Mouse (Mus musculus): ENCODE data around the gene Iqschfp. TPM values are rescaled to one million over a fixed set of nuclear protein-coding genes. Genes with fewer than 3 reads are reported as not detected.

The Iqschfp gene
- polyA plus RNA-seq, 1 experiment from 2014 or later = not detected

DNA sequence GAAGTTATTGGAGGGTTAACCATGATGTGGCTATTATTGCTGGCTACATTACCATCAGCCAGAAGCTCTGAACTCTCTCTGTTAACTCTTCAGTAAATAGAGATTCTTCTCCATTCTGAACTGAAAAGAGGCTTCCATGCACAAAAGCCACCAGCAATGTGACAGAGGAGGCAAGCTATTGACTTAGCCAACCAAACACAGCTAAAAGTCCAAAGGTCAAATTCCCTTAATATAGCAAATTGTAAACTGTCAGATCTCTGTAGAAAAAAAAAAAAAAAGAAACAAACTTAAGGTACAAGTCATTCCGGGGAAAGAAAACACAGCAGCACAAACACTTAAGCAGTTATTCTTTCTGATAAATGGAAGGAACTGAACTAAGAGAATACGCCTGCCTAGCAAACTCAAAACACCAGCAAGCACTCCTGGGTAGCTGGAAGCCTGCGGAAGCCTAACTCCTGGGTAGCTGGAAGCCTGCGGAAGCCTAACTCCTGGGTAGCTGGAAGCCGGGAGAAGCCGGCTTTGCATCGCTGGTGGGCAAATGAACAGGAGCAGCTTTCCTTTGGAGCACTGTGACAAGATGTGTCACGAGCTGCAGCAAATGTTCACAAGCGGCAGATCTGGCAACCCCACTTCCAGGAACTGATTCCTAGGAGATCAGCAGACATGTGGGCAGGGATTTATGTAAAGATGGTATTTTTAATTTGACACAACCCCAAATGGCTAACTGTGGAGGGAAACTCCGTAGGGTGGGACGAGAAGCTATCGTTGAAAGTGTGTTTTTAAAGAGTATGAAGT, 701.2 kb downstream of the Iqschfp start:
- DNase-seq (ENCODE audit: low spot score) = no peak

- DNase-seq (ENCODE audit: low spot score) = no peak
These were observed 703.4 kb downstream of the Iqschfp start for GRCm38 (mm10) chr3:68595316-68595925.

DNA sequence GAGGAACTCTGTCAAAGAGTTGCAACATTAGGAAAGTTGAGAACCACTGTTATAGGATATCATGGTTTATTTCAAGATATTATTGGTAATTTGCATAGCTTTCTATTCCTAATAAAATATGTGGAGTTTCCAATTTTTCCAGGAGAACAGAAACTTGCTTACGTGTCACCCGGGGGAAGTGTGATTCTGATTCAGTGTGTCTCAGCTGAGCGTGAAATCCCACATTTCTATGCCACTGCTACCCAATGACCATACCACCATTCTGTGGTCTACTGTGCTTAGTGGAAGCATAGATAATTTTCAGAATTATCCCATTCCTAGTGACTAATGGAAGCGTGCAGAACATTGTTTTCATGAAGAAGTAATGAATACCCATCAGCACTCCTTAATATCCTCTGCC, 704.9 kb downstream of the Iqschfp start:
- no peak for DNase-seq (ENCODE audit: low spot score)

GRCm38 (mm10) chr3:68602891-68603290, 710.9 kb downstream of the Iqschfp start:
- DNase-seq (ENCODE audit: low spot score) = no peak

DNA sequence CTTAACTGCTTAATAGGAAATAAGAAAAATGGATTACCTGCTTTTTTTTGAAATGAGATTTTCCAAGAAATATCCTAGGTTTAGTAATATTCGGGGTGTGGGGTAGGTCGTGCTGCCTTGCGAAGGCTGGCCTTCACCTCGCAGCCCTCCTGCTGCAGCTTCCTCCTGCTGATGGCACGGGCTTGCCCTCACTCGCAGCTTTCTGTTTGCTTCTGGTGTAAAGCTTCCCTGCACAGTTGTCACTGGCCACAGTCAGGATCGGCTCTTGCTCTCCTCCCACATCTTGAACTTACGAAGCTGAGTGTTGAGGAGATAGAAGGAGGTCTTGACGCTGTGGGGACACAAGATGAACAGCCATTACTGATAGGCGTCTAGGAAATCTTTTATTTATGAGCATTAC, 712.4 kb downstream of the Iqschfp start:
- DNase-seq (ENCODE audit: low spot score) = no peak

- no peak for DNase-seq (ENCODE audit: low spot score)
These were observed 712.9 kb downstream of the Iqschfp start for GRCm38 (mm10) chr3:68604962-68605361.

DNA sequence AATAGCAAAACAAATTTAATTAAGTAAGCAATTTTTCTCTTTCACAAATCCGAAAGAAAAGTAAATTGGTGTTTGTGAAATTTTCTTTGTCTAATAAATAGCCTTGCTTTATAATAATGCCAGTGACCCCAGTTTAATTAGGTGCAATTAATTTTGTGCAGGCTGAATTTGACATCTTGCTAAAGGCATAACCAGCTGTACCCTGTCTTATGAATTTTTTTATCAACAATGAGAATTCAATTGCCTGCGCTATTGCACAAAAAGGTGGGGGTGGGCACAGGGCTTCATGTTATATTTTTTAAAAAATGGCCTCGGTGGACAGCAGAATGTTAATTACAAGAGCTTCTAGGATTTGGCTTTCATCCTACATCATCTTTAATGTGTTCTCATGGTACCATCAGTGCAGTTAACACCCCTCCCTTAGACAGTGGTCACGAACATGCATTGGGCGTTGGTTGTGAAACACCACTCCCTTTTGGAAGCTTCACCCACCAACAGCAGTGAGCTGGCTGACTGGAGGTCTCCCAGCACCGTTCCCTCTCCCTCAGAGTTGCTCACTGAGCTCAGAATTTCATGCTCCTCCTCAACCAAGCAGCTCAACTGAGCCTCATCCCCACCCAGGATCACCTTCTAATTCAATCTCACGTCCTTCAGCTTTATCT, 714.0 kb downstream of the Iqschfp start:
- DNase-seq (ENCODE audit: low spot score) = no peak

- DNase-seq (ENCODE audit: low spot score) = no peak
These were observed 714.7 kb downstream of the Iqschfp start for GRCm38 (mm10) chr3:68606730-68607129.

DNA sequence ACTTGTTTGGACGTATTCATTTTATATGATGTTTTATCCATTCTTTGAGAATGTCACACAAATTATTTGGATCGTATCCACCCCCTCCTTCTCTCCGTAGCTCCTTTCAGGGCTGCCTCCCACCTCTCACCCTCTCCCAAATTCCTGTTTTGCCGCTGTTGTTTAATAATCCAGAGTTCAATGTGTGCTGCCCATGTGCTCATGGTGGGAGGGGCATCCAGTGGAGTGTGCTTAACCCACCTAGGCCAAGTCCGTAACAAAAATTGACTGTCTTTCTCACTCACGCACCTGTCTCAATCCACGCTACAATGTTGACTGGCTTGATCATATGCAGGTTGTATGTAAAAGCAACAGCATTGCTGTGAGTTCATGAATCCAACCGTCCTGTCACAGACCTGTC, 715.3 kb downstream of the Iqschfp start:
- DNase-seq (ENCODE audit: low spot score) = no peak

DNA sequence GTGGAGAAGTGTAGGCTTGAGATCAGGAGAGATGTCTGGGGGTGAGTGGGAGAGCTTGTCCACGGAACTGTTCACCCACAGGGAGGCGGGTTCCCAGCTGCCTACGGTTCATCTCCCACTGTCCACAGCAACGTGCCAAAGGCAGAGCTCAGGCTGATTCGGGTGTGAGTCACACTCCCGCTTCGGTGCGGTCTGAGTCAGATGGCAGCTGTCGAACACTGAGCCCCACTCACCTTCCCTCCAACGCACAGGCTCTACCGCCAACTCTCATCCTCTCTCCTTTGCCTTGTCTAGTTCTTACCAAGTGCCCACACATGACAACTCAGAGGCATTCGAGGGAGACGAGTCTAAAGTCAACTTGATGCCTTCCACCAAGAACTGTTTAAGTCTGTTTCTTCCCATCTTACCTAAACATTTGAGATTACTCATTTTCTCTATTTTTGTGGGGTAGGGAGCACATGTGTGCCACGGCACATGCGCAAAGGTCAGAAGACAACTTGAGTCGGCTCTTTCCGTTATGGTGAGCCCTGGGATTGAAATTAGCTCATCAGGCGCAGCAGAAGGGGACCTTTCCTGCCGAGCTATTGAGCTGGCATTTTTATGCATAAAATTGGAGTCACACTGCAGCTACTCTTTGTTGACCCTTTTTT, 716.9 kb downstream of the Iqschfp start:
- no peak for DNase-seq (ENCODE audit: low spot score)

- no peak for DNase-seq (ENCODE audit: low spot score)
These were observed 718.0 kb downstream of the Iqschfp start for GRCm38 (mm10) chr3:68610011-68610410.

DNA sequence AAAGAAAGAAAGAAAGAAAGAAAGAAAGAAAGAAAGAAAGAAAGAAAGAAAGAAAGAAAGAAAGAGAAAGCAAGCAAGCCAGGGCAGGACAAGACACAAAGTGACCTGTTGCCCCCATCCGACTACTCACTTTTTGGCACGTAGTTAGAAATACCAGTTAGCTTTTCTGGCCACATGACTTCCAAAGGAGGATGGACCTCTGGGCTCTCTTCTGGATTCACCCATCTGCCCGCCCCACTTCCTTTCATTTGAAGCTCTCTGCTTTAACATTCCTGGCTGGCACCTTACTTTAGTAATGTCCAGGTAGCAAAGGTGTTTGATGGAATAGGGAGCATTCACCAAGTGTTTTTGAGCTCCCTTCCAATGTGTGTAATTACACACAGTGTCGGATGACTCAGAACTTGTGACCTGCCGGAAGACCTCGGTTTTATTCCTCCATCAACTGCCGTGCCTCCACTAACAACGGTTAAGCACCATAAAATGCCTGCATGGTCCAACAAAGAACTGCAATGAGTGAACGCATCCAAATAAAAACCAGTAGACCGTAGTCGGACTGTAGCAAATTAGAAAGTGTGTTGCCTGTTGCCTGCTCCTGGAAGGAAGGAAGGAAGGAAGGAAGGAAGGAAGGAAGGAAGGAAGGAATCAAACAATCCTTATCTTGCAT, 718.7 kb downstream of the Iqschfp start:
- no peak for DNase-seq (ENCODE audit: low spot score)

GRCm38 (mm10) chr3:68615042-68615810, 723.2 kb downstream of the Iqschfp start:
- DNase-seq (ENCODE audit: low spot score) = peak; percentile 63

DNA sequence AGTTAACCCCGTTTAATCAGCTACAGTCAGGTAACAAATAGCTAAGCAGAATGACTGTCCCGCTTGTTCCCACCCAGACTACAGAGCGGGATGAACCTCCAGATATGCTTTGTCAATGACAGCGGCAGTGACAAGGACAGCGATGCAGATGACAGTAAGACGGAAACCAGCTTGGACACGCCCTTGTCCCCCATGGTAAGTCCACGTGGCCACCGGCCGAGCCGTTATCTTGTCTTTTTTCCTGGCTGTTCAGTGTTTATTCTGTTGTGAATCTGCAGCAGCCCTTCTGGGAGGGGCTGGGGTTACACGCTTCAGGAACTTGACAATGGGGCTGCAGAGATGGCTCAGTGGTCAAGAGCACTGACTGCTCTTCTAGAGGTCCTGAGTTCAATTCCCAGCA, 724.3 kb downstream of the Iqschfp start:
- DNase-seq (ENCODE audit: low spot score) = no peak

GRCm38 (mm10) chr3:68617708-68618107, 725.7 kb downstream of the Iqschfp start:
- no peak for DNase-seq (ENCODE audit: low spot score)

DNA sequence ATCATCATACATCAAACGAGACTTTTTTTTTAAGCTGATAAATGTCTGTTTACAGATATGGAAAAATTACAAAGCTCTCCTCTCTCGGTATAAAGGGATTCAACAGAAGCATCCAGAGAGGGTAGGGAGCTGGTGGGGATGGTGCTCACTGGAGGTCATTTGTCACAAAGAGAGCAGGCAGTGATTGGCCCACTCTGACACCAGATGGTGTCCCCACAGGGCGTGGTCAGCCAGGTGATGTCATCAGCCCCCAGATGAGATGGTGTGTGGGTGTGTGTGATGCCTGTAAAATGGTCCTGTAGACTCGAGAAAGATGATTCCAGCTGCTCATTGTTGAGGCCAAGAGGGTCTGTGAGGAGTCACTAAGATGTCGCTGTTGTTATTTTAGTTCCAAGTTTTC, 727.1 kb downstream of the Iqschfp start:
- no peak for DNase-seq (ENCODE audit: low spot score)

DNA sequence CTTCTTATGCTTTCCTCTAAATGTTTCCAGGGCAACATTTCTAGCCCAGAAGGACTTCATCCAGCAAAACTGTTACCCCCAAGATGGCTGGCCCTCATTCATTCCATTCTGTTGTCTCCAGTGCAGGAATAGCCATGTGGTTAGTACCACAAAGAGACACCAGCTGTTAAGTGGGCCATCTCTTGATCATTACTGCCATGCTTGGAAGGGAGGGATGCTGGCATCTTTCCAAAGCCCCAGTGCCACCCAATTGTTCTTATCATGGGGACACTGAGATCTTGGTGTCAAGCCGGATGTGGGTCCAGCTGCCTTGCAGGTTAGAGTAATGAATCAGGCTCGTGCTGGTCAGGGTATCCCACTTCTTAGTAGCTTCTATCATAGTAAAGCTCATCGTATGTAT, 729.9 kb downstream of the Iqschfp start:
- no peak for DNase-seq (ENCODE audit: low spot score)

DNA sequence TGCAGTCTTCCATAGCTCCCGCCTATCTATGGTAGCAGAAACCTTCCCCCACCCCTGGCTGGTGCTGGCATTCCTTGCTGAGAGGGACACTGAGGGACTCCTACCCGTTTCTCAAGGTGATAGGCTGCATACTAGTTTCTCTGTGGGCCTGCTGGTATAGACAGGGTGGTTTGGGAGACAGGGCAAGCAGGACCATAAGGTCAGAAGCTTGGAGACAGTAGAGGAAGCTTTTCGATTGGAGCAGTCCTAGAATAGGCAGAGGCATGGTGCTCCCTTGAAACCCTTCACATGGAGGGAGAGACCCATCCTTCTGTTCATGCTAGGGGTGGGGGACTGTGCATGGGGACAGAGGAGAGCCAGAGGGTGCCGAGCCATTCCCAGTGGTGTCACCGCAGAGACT, 731.0 kb downstream of the Iqschfp start:
- DNase-seq (ENCODE audit: low spot score) = no peak

DNA sequence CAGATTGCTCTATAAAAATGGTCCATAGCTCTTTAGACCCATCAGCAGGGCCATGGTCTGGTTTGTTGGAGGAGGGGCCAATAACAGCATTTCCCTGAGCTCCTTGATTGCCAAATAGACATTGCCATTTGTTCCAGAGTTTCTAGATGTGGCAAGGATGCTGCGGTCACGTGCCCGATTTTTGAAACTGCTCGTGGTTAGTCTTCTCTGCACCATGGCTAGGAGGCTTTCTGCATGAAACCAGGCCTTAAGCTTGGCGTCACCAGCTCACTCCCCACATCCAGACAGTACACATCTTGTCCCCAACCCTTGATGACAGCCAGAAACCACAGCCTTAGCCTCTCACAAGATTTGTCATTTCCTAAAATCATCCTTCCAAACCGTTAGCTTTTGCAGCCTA, 732.4 kb downstream of the Iqschfp start:
- DNase-seq (ENCODE audit: low spot score) = no peak

DNA sequence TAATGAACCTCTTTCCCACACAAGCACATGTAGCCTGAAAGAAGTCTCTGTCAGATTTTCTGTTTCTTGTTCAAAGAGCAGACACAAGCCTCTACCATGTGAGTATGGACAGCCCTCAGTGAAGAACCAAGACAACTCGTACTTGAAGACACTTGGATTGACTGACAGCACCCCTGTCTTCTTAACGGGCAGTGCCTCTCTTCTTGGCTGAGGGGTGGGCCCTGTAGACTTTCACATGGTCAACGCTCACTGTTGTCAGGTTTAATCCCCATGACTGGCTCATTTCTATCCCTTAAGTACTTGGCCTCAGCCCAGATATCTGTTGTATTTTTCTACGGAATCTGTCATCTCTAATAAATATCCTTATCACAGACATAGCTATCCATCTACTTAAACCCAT, 738.2 kb downstream of the Iqschfp start:
- DNase-seq (ENCODE audit: low spot score) = no peak

DNA sequence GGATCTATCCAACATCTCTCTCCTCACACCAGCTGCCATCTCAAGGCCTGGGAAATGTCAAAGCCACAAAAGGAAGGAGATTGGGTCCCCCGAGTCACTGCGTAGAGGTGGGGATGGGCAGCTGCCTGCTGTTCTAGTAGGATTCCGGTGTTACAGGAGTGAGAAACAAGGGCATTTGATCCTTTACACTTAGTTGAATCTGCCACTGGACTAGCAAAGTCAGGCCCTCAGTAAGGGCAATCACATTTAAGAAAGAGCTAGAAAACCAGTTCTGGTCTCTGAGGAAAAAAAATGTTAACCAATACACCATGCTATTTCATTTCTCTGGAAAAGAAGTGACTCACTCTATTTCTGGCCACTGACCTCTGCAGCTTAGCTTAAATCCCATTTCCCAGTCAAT, 738.8 kb downstream of the Iqschfp start:
- DNase-seq (ENCODE audit: low spot score) = no peak
